Comparison of ENCODE assay signal across 16 mouse cellular contexts in the genomic region with DNA sequence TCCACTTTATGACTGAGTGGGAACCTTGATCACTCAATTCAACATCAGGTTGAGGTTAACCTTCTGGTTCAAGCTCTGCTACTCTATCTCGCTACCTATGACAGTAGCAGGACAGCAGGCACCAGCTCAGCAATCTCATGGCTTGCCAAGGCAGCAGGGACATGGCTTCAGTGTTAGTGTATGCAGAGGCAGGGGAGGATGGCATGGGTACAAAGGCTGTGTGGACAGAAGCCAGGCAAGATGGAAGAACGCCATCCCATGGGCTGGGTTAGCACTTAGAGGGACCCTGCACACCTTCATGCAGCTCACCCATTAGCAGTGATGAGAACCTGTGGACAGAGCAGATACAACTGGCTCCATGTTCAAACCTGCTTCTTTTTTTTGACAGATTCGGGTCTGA.
"Had no signal": no experiment of that assay in that cellular context is flagged by ENCODE, and none has a peak within 500 bp of the region (broad histone marks: within the 10 kb centered on the region; RNA-seq: fewer than 3 reads in every experiment).

No protein-coding gene starts in this region.

- H3K4me3 ChIP-seq: limb, embryonic 12.5 days; liver, embryonic 15.5 days; midbrain, embryonic 15.5 days; neural tube, embryonic 13.5 days had no signal

- H3K27me3 ChIP-seq: limb, embryonic 12.5 days; liver, embryonic 15.5 days; midbrain, embryonic 15.5 days; neural tube, embryonic 13.5 days had no signal

- H3K9ac ChIP-seq: limb, embryonic 12.5 days; liver, embryonic 15.5 days; midbrain, embryonic 15.5 days; neural tube, embryonic 13.5 days had no signal

- H3K4me2 ChIP-seq: limb, embryonic 12.5 days; liver, embryonic 15.5 days; midbrain, embryonic 11.5 days; midbrain, embryonic 15.5 days; neural tube, embryonic 13.5 days had no signal

- H3K36me3 ChIP-seq: liver, embryonic 15.5 days; midbrain, embryonic 15.5 days had no signal

- H3K9me3 ChIP-seq: limb, embryonic 12.5 days; liver, embryonic 15.5 days; midbrain, embryonic 15.5 days; neural tube, embryonic 13.5 days had no signal

- H3K4me1 ChIP-seq: limb, embryonic 12.5 days; liver, embryonic 15.5 days; midbrain, embryonic 15.5 days; neural tube, embryonic 13.5 days had no signal

- ATAC-seq: inflammation-experienced regulatory T-cells, adult 6 months; intestine, postnatal 0 days; lung, postnatal 0 days; midbrain, embryonic 15.5 days had no signal

- H3K27ac ChIP-seq: limb, embryonic 12.5 days; liver, embryonic 15.5 days; midbrain, embryonic 15.5 days; neural tube, embryonic 13.5 days had no signal

- DNase-seq: layer of hippocampus, adult 9-11 months; layer of hippocampus, postnatal 36 days; liver; lung, adult 2 months; lung, postnatal 36 days; right cerebral cortex, postnatal 25 days; thymus, adult 18-20 months; thymus, postnatal 14 days had no signal
